Mouse (Mus musculus) T-helper 2 cell (primary cell): ENCODE measurements around the gene 5730596B20Rik.

Experiments used
- in situ Hi-C: fragments of 300-600 bp; cut with MboI, MseI; formaldehyde crosslinking; loops from one replicate; pipeline ENCODE4 v1.15.1; 2025; ENCODE audit warnings: high pct_unique_total_duplicates

The 5730596B20Rik gene

GRCm38 (mm10) chr6:52177061-52177735, at the start of gene 5730596B20Rik:
Gene 5730596B20Rik (plus strand): TSS chr6:52177498.
- in situ Hi-C loops, result no loop called here

- in situ Hi-C loops, result no loop called here
Measured at GRCm38 (mm10) chr6:52137841-52138535, 39.3 kb upstream of the 5730596B20Rik start.

GRCm38 (mm10) chr6:52138576-52138975, 38.7 kb upstream of the 5730596B20Rik start:
- in situ Hi-C loops, result no loop called here

- in situ Hi-C loops, result no loop called here
Measured at GRCm38 (mm10) chr6:52139115-52139514, 38.2 kb upstream of the 5730596B20Rik start.

GRCm38 (mm10) chr6:52150401-52150966, 26.8 kb upstream of the 5730596B20Rik start:
- in situ Hi-C loops, result loop anchor here (10.0 kb wide), 1 partner anchor 136 kb away; the partner anchor contains the start of gene Skap2

- in situ Hi-C loops, result loop anchor here (10.0 kb wide), 1 partner anchor 137 kb away; the partner anchor contains the start of gene Skap2
Measured at GRCm38 (mm10) chr6:52151571-52151970, 25.7 kb upstream of the 5730596B20Rik start.

GRCm38 (mm10) chr6:52152226-52153193, 24.8 kb upstream of the 5730596B20Rik start:
- in situ Hi-C loops, result loop anchor here (10.0 kb wide), 1 partner anchor 138 kb away; the partner anchor contains the start of gene Skap2

GRCm38 (mm10) chr6:52153270-52153669, 24.0 kb upstream of the 5730596B20Rik start:
- in situ Hi-C loops, result loop anchor here (10.0 kb wide), 1 partner anchor 138 kb away; the partner anchor contains the start of gene Skap2

- in situ Hi-C loops, result loop anchor here (10.0 kb wide), 1 partner anchor 139 kb away; the partner anchor contains the start of gene Skap2
Measured at GRCm38 (mm10) chr6:52154044-52154443, 23.3 kb upstream of the 5730596B20Rik start.

GRCm38 (mm10) chr6:52155471-52155870, 21.8 kb upstream of the 5730596B20Rik start:
- in situ Hi-C loops, result loop anchor here (10.0 kb wide), 1 partner anchor 141 kb away; the partner anchor contains the start of gene Skap2

GRCm38 (mm10) chr6:52156551-52157200, 20.6 kb upstream of the 5730596B20Rik start:
- in situ Hi-C loops, result loop anchor here (10.0 kb wide), 1 partner anchor 142 kb away; the partner anchor contains the start of gene Skap2

- in situ Hi-C loops, result loop anchor here (10.0 kb wide), 1 partner anchor 143 kb away; the partner anchor contains the start of gene Skap2
Measured at GRCm38 (mm10) chr6:52157466-52158275, 19.6 kb upstream of the 5730596B20Rik start.

GRCm38 (mm10) chr6:52158276-52159051, 18.8 kb upstream of the 5730596B20Rik start, which contains the start of gene Hoxa1:
Gene Hoxa1 (minus strand): TSS chr6:52158317.
- in situ Hi-C loops, result loop anchor here (10.0 kb wide), 1 partner anchor 144 kb away; the partner anchor contains the start of gene Skap2

GRCm38 (mm10) chr6:52159164-52159761, 18.0 kb upstream of the 5730596B20Rik start:
- in situ Hi-C loops, result loop anchor here (10.0 kb wide), 1 partner anchor 144 kb away; the partner anchor contains the start of gene Skap2

GRCm38 (mm10) chr6:52159979-52160378, 17.3 kb upstream of the 5730596B20Rik start:
- in situ Hi-C loops, result loop anchor here (10.0 kb wide), 1 partner anchor 145 kb away; the partner anchor contains the start of gene Skap2

- in situ Hi-C loops, result no loop called here
Measured at GRCm38 (mm10) chr6:52160511-52161335, 16.6 kb upstream of the 5730596B20Rik start.
